Mouse (Mus musculus) hindbrain, embryonic 16.5 days (tissue): Measurements from ENCODE around the gene Gmeb1. TPM values are rescaled to one million over a fixed set of nuclear protein-coding genes. Genes with fewer than 3 reads are reported as not detected.
"Not testable (repeated sequence)": the region's sequence is repeated elsewhere in the genome, so short reads cannot be mapped to it uniquely, and the experiment has no call there.

ENCODE experiments used
- ATAC-seq: fragments of 200-750 bp; cut with Nextera tagmentation; 2 replicates; pipeline ENCODE4 v1.8.0; 2017; ENCODE audit warnings: moderate TSS enrichment, moderate library complexity
- H3K27ac ChIP-seq: fragments of 300-500 bp; sonication (generic); 2 replicates; pipeline ENCODE4 v1.5.1; 2014; ENCODE audit warnings: low read depth, mild to moderate bottlenecking, control low read depth, low read length, moderate library complexity
- H3K27me3 ChIP-seq: fragments of 300-500 bp; sonication (generic); replicated peaks from 2 replicates; pipeline ENCODE4 v1.6.1; 2014; ENCODE audit warnings: low read length; ENCODE audit not compliant: control insufficient read depth, insufficient read depth
- H3K36me3 ChIP-seq: fragments of 300-500 bp; sonication (generic); 2 replicates; pipeline ENCODE4 v1.6.1; 2014; ENCODE audit warnings: mild to moderate bottlenecking, low read length, moderate library complexity, mixed read lengths; ENCODE audit not compliant: control insufficient read depth, insufficient read depth
- H3K4me1 ChIP-seq: fragments of 300-500 bp; sonication (generic); 2 replicates; pipeline ENCODE4 v1.6.1; 2014; ENCODE audit warnings: low read depth, low read length; ENCODE audit not compliant: control insufficient read depth, insufficient read depth
- H3K4me2 ChIP-seq: fragments of 300-500 bp; sonication (generic); 2 replicates; pipeline ENCODE4 v1.6.1; 2014; ENCODE audit warnings: mild to moderate bottlenecking, low read length, control low read depth, moderate library complexity
- H3K4me3 ChIP-seq: fragments of 300-500 bp; sonication (generic); 2 replicates; pipeline ENCODE4 v1.5.1; 2014; ENCODE audit warnings: mild to moderate bottlenecking, low read length, control low read depth, moderate library complexity
- H3K9ac ChIP-seq: fragments of 300-500 bp; sonication (generic); 2 replicates; pipeline ENCODE4 v1.6.1; 2014; ENCODE audit warnings: low read depth, mild to moderate bottlenecking, control low read depth, low read length, moderate library complexity
- H3K9me3 ChIP-seq: fragments of 300-500 bp; sonication (generic); 2 replicates; pipeline ENCODE4 v1.6.1; 2014; ENCODE audit warnings: mild to moderate bottlenecking, low read length, moderate library complexity; ENCODE audit not compliant: control insufficient read depth
- WGBS: fragments of 180-500 bp; shearing (Covaris S2); extraction: QIAGEN DNeasy Blood & Tissue Kit; methylation state at CpG from one replicate; pipeline ENCODE4 v1.1.7; 2014; 5-methylcytosine and 5-hydroxymethylcytosine counted together
- polyA plus RNA-seq: library from polyadenylated mRNA; unstranded; fragments of >200 nt; fragmentation: Nextera tagmentation; extraction: Ambion mirVana; gene quantifications from 2 replicates; pipeline ENCODE4 v1.2.1, GENCODE M21; 2015

The Gmeb1 gene
- polyA plus RNA-seq, result 37.6 and 38.1 TPM in 2 replicates

GRCm38 (mm10) chr4:132261514-132262357, at the start of gene Gmeb1:
Gene Gmeb1, minus strand, starts transcription at chr4:132261602.
- Histone ChIP-seq H3K4me1 (peaks cover 18% of the 10 kb centered on the region), H3K4me2 (peak within 1 kb of the TSS; percentile 89), H3K9me3 (no peaks in the 10 kb centered on the region), H3K36me3 (no peaks in the 10 kb centered on the region), H3K9ac (peak within 1 kb of the TSS; percentile 97), H3K27ac (peak within 1 kb of the TSS; percentile 96), H3K4me3 (peak within 1 kb of the TSS; percentile 84), H3K27me3 (no peaks in the 10 kb centered on the region)
- peak; percentile 94 for ATAC-seq
- WGBS, result 21% methylated on average over 35 of the region's 49 CpGs

- 33% methylated on average over 10 of the region's 10 CpGs for WGBS
- Histone ChIP-seq H3K4me1 (peaks cover 10% of the 10 kb centered on the region), H3K36me3 (peaks cover 35% of the 10 kb centered on the region), H3K27ac (peak overlapping the region; percentile 94), H3K4me3 (peak overlapping the region; percentile 74), H3K27me3 (no peaks in the 10 kb centered on the region), H3K9ac (peak overlapping the region; percentile 94), H3K4me2 (peak overlapping the region; percentile 82), H3K9me3 (no peaks in the 10 kb centered on the region)
- 0 out of 2 replicates have a peak, but pooled peaks have one; percentile 19 for ATAC-seq
Observed at GRCm38 (mm10) chr4:132309849-132310472, 48.6 kb upstream of the Gmeb1 start.

- Histone ChIP-seq H3K4me1 (peaks cover 10% of the 10 kb centered on the region), H3K9ac (peak overlapping the region; percentile 94), H3K36me3 (peaks cover 34% of the 10 kb centered on the region), H3K9me3 (no peaks in the 10 kb centered on the region), H3K4me2 (peak overlapping the region; percentile 82), H3K27me3 (no peaks in the 10 kb centered on the region), H3K27ac (peak overlapping the region; percentile 94), H3K4me3 (peak overlapping the region; percentile 74)
- 0% methylated on average over 15 of the region's 15 CpGs for WGBS
- no peak for ATAC-seq
Observed at GRCm38 (mm10) chr4:132309140-132309848, 47.9 kb upstream of the Gmeb1 start.

GRCm38 (mm10) chr4:132308437-132309139, 47.2 kb upstream of the Gmeb1 start:
- WGBS, result 1% methylated on average over 41 of the region's 41 CpGs
- H3K4me1 ChIP-seq, result peaks cover 10% of the 10 kb centered on the region
- ATAC-seq, result peak; percentile 93
- peak overlapping the region; percentile 82 for H3K4me2 ChIP-seq
- peak overlapping the region; percentile 94 for H3K27ac ChIP-seq
- H3K9ac ChIP-seq, result peak overlapping the region; percentile 94
- no peaks in the 10 kb centered on the region for H3K9me3 ChIP-seq
- H3K4me3 ChIP-seq, result peak overlapping the region; percentile 74
- no peaks in the 10 kb centered on the region for H3K27me3 ChIP-seq
- peaks cover 28% of the 10 kb centered on the region for H3K36me3 ChIP-seq

GRCm38 (mm10) chr4:132306004-132306403, 44.6 kb upstream of the Gmeb1 start:
- H3K27ac ChIP-seq, result no peak overlapping the region
- H3K9ac ChIP-seq, result no peak overlapping the region
- no peak overlapping the region for H3K4me3 ChIP-seq
- no peaks in the 10 kb centered on the region for H3K27me3 ChIP-seq
- H3K9me3 ChIP-seq, result no peaks in the 10 kb centered on the region
- peaks cover 11% of the 10 kb centered on the region for H3K36me3 ChIP-seq
- H3K4me1 ChIP-seq, result peaks cover 14% of the 10 kb centered on the region
- WGBS, result 72% methylated on average over 6 of the region's 6 CpGs
- H3K4me2 ChIP-seq, result no peak overlapping the region
- ATAC-seq, result no peak

GRCm38 (mm10) chr4:132305276-132305675, 43.9 kb upstream of the Gmeb1 start:
- 89% methylated on average over 8 of the region's 8 CpGs for WGBS
- H3K36me3 ChIP-seq, result peaks cover 4% of the 10 kb centered on the region
- no peak for ATAC-seq

GRCm38 (mm10) chr4:132303484-132303883, 42.1 kb upstream of the Gmeb1 start:
- H3K27ac ChIP-seq, H3K27me3 ChIP-seq, ATAC-seq, H3K4me1 ChIP-seq, H3K9me3 ChIP-seq, H3K36me3 ChIP-seq: not testable (repeated sequence)
- peak overlapping the region; percentile 80 for H3K4me2 ChIP-seq
- peak overlapping the region; percentile 70 for H3K9ac ChIP-seq
- whole genome bisulfite sequencing, result 55% methylated on average over 6 of the region's 6 CpGs
- H3K4me3 ChIP-seq, result peak overlapping the region; percentile 51

More at GRCm38 (mm10) chr4:132305276-132305675, 43.9 kb upstream of the Gmeb1 start:
- Histone ChIP-seq H3K9me3 (no peaks in the 10 kb centered on the region), H3K4me1 (peaks cover 12% of the 10 kb centered on the region), H3K27ac (no peak overlapping the region), H3K4me2 (no peak overlapping the region), H3K27me3 (no peaks in the 10 kb centered on the region), H3K9ac (no peak overlapping the region), H3K4me3 (no peak overlapping the region)

- peak within 1 kb of the TSS; percentile 80 for H3K4me2 ChIP-seq
- no peak within 1 kb of the TSS for H3K27ac ChIP-seq
- no peaks in the 10 kb centered on the region for H3K27me3 ChIP-seq
- WGBS, result 2% methylated on average over 27 of the region's 31 CpGs
- H3K9ac ChIP-seq, result peak within 1 kb of the TSS; percentile 70
- H3K9me3 ChIP-seq, result no peaks in the 10 kb centered on the region
- peak; percentile 79 for ATAC-seq
- H3K4me1 ChIP-seq, result 0 out of 2 replicates have a peak, but pooled peaks cover 4% of the 10 kb centered on the region
- no peaks in the 10 kb centered on the region for H3K36me3 ChIP-seq
- H3K4me3 ChIP-seq, result peak within 1 kb of the TSS; percentile 51
Observed at GRCm38 (mm10) chr4:132302939-132303479, 41.6 kb upstream of the Gmeb1 start, which contains the start of gene Rab42. Gene Rab42, minus strand, starts transcription at chr4:132303385.
